Mouse (Mus musculus): ENCODE data around the gene Vti1a. TPM values are rescaled to one million over a fixed set of nuclear protein-coding genes. Genes with fewer than 3 reads are reported as not detected.

Vti1a gene
- polyA plus RNA-seq, 1 experiment from 2014 or later, result 26.1 TPM

GRCm38 (mm10) chr19:55340521-55340920, 24.4 kb downstream of the Vti1a start:
- no peaks in the 10 kb centered on the region for H3K27me3 ChIP-seq (ENCODE audit: control insufficient read depth, insufficient read depth, low read length)
- H3K27ac ChIP-seq (ENCODE audit: low read depth, low read length), result no peak overlapping the region
- WGBS, result 90% methylated on average over 6 of the region's 6 CpGs
- H3K4me2 ChIP-seq (ENCODE audit: low read depth), result no peak overlapping the region
- no peak overlapping the region for H3K4me3 ChIP-seq (ENCODE audit: low read depth, low read length)
- ATAC-seq (ENCODE audit: insufficient read depth, low FRiP score, low TSS enrichment) (no peak), DNase-seq (ENCODE audit: low spot score) (no peak)
- no peaks in the 10 kb centered on the region for H3K4me1 ChIP-seq (ENCODE audit: control insufficient read depth, insufficient read depth, low read length)
- no peaks in the 10 kb centered on the region for H3K36me3 ChIP-seq (ENCODE audit: control insufficient read depth, insufficient read depth, low read length)
- no peak overlapping the region for H3K9ac ChIP-seq (ENCODE audit: low read length)
- no peaks in the 10 kb centered on the region for H3K9me3 ChIP-seq (ENCODE audit: control insufficient read depth, low read length)

DNA sequence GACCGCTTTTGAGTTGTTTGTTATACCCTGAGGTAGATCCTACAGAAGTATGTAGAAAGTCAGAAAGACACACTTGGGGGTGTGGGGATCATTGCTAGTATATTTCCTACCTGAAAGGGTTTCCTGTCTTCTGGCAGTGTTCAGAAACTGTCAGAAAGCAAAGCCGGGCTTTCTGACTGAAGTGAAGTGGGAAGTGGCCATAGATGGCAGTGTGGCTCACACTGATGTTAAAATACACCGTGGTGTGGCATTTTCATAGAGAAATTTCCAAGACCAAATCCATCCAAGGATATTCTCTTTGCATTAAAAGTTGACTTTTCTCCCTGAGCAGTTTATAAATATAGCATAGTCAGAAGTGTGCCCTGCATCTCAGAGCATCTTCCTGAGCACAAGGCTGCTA, 25.3 kb downstream of the Vti1a start:
- Histone ChIP-seq H3K36me3 (ENCODE audit: control insufficient read depth, insufficient read depth, low read length) (no peaks in the 10 kb centered on the region), H3K27me3 (ENCODE audit: control insufficient read depth, insufficient read depth, low read length) (no peaks in the 10 kb centered on the region), H3K27ac (ENCODE audit: low read depth, low read length) (no peak overlapping the region), H3K9ac (ENCODE audit: low read length) (no peak overlapping the region), H3K4me2 (ENCODE audit: low read depth) (no peak overlapping the region), H3K4me3 (ENCODE audit: low read depth, low read length) (no peak overlapping the region), H3K4me1 (ENCODE audit: control insufficient read depth, insufficient read depth, low read length) (no peaks in the 10 kb centered on the region), H3K9me3 (ENCODE audit: control insufficient read depth, low read length) (no peaks in the 10 kb centered on the region)
- ATAC-seq (ENCODE audit: insufficient read depth, low FRiP score, low TSS enrichment) (no peak), DNase-seq (ENCODE audit: low spot score) (no peak)
- WGBS, result 89% methylated on average over 3 of the region's 3 CpGs

- Histone ChIP-seq H3K4me2 (ENCODE audit: low read depth) (no peak overlapping the region), H3K9ac (ENCODE audit: low read length) (no peak overlapping the region), H3K27ac (ENCODE audit: low read depth, low read length) (no peak overlapping the region), H3K9me3 (ENCODE audit: control insufficient read depth, low read length) (no peaks in the 10 kb centered on the region), H3K4me3 (ENCODE audit: low read depth, low read length) (no peak overlapping the region), H3K27me3 (ENCODE audit: control insufficient read depth, insufficient read depth, low read length) (no peaks in the 10 kb centered on the region), H3K4me1 (ENCODE audit: control insufficient read depth, insufficient read depth, low read length) (no peaks in the 10 kb centered on the region), H3K36me3 (ENCODE audit: control insufficient read depth, insufficient read depth, low read length) (no peaks in the 10 kb centered on the region)
- 93% methylated on average over 7 of the region's 7 CpGs for WGBS
- no peak for ATAC-seq (ENCODE audit: insufficient read depth, low FRiP score, low TSS enrichment)
- no peak for DNase-seq (ENCODE audit: low spot score)
Measured at GRCm38 (mm10) chr19:55342423-55342822, 26.3 kb downstream of the Vti1a start.

- H3K9ac ChIP-seq (ENCODE audit: low read length), result no peak overlapping the region
- H3K27me3 ChIP-seq (ENCODE audit: control insufficient read depth, insufficient read depth, low read length), result no peaks in the 10 kb centered on the region
- no peaks in the 10 kb centered on the region for H3K36me3 ChIP-seq (ENCODE audit: control insufficient read depth, insufficient read depth, low read length)
- no peaks in the 10 kb centered on the region for H3K9me3 ChIP-seq (ENCODE audit: control insufficient read depth, low read length)
- WGBS, result 88% methylated on average over 9 of the region's 9 CpGs
- H3K4me1 ChIP-seq (ENCODE audit: control insufficient read depth, insufficient read depth, low read length), result no peaks in the 10 kb centered on the region
- ATAC-seq (ENCODE audit: insufficient read depth, low FRiP score, low TSS enrichment), result no peak
- H3K27ac ChIP-seq (ENCODE audit: low read depth, low read length), result no peak overlapping the region
- DNase-seq (ENCODE audit: low spot score), result no peak
- no peak overlapping the region for H3K4me3 ChIP-seq (ENCODE audit: low read depth, low read length)
- H3K4me2 ChIP-seq (ENCODE audit: low read depth), result no peak overlapping the region
Measured at GRCm38 (mm10) chr19:55343274-55343673, 27.2 kb downstream of the Vti1a start.

GRCm38 (mm10) chr19:55348187-55348586, 32.1 kb downstream of the Vti1a start:
- WGBS, result 92% methylated on average over 3 of the region's 3 CpGs
- no peak for DNase-seq (ENCODE audit: low spot score)
- H3K4me1 ChIP-seq (ENCODE audit: control insufficient read depth, insufficient read depth, low read length), result no peaks in the 10 kb centered on the region
- H3K4me2 ChIP-seq (ENCODE audit: low read depth), result no peak overlapping the region
- H3K27ac ChIP-seq (ENCODE audit: low read depth, low read length), result no peak overlapping the region
- no peak for ATAC-seq (ENCODE audit: insufficient read depth, low FRiP score, low TSS enrichment)
- H3K36me3 ChIP-seq (ENCODE audit: control insufficient read depth, insufficient read depth, low read length), result no peaks in the 10 kb centered on the region
- H3K9me3 ChIP-seq (ENCODE audit: control insufficient read depth, low read length), result no peaks in the 10 kb centered on the region
- H3K4me3 ChIP-seq (ENCODE audit: low read depth, low read length), result no peak overlapping the region
- H3K9ac ChIP-seq (ENCODE audit: low read length), result no peak overlapping the region
- H3K27me3 ChIP-seq (ENCODE audit: control insufficient read depth, insufficient read depth, low read length), result no peaks in the 10 kb centered on the region

DNA sequence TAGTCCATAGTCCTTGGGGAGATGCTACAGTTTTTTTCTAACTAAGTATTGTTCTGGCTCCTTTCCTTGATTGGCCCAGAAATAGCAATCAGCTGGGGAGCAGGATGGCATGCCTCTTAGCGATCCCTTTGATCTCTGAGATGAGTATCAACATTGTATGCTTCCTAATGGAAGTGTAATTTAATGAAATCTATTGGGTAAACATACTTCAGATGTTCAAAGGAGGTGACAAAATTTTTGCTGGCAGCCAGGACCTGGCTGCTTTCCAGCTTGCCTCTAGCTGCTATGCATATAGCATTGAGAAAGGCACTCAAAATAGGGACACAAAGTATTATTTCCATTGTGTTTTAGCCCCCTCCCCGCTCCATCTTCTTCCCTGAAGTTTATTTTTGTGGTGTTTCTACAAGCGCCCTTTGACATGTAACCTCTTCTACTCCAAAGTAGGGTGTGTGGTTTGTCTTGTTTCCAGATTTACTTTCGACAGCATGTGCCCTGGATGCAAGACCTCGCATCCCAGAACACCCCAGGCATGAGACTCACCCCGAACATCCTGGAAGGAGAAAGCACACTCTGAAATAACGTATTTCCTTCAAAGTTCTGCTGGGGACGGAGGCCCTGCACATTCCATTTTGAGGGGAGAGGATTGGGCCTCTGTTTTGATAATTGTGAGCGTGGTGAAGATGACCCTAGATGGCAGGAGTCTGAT, 34.7 kb downstream of the Vti1a start:
- no peak overlapping the region for H3K4me3 ChIP-seq (ENCODE audit: low read depth, low read length)
- no peak overlapping the region for H3K4me2 ChIP-seq (ENCODE audit: low read depth)
- H3K4me1 ChIP-seq (ENCODE audit: control insufficient read depth, insufficient read depth, low read length), result no peaks in the 10 kb centered on the region
- ATAC-seq (ENCODE audit: insufficient read depth, low FRiP score, low TSS enrichment) (no peak), DNase-seq (ENCODE audit: low spot score) (no peak)
- H3K36me3 ChIP-seq (ENCODE audit: control insufficient read depth, insufficient read depth, low read length), result no peaks in the 10 kb centered on the region
- WGBS, result 77% methylated on average over 9 of the region's 9 CpGs
- no peaks in the 10 kb centered on the region for H3K9me3 ChIP-seq (ENCODE audit: control insufficient read depth, low read length)
- no peaks in the 10 kb centered on the region for H3K27me3 ChIP-seq (ENCODE audit: control insufficient read depth, insufficient read depth, low read length)
- no peak overlapping the region for H3K9ac ChIP-seq (ENCODE audit: low read length)
- no peak overlapping the region for H3K27ac ChIP-seq (ENCODE audit: low read depth, low read length)

DNA sequence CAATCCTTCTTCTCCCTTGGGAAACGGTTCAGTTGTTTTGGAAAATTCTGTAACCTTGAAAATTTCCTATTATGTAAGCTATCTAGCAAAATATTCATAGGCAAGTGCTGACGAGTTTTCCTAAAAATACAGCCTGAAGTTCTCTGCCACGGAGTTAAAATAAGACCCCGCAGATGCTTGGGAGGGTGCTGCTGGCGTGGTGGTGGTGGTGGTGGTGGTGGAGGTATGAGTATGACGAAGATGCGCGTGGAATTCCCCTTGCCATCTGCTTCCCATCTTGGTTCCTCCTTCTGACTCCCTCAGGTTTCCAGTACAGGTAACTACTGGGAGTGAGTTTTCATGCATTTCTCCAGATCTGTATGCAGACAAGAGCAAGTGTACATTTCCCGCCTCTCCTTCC, 46.5 kb downstream of the Vti1a start:
- Histone ChIP-seq H3K4me3 (ENCODE audit: low read depth, low read length) (no peak overlapping the region), H3K4me1 (ENCODE audit: control insufficient read depth, insufficient read depth, low read length) (no peaks in the 10 kb centered on the region), H3K9ac (ENCODE audit: low read length) (no peak overlapping the region), H3K36me3 (ENCODE audit: control insufficient read depth, insufficient read depth, low read length) (no peaks in the 10 kb centered on the region), H3K27ac (ENCODE audit: low read depth, low read length) (no peak overlapping the region), H3K4me2 (ENCODE audit: low read depth) (no peak overlapping the region), H3K27me3 (ENCODE audit: control insufficient read depth, insufficient read depth, low read length) (no peaks in the 10 kb centered on the region), H3K9me3 (ENCODE audit: control insufficient read depth, low read length) (no peaks in the 10 kb centered on the region)
- DNase-seq (ENCODE audit: low spot score), result no peak
- WGBS, result 96% methylated on average over 9 of the region's 9 CpGs
- no peak for ATAC-seq (ENCODE audit: insufficient read depth, low FRiP score, low TSS enrichment)

GRCm38 (mm10) chr19:55369691-55370090, 53.6 kb downstream of the Vti1a start:
- H3K27me3 ChIP-seq (ENCODE audit: control insufficient read depth, insufficient read depth, low read length), result no peaks in the 10 kb centered on the region
- WGBS, result 72% methylated on average over 3 of the region's 3 CpGs
- no peak overlapping the region for H3K27ac ChIP-seq (ENCODE audit: low read depth, low read length)
- H3K4me2 ChIP-seq (ENCODE audit: low read depth), result no peak overlapping the region
- no peaks in the 10 kb centered on the region for H3K9me3 ChIP-seq (ENCODE audit: control insufficient read depth, low read length)
- ATAC-seq (ENCODE audit: insufficient read depth, low FRiP score, low TSS enrichment) (no peak), DNase-seq (ENCODE audit: low spot score) (no peak)
- no peak overlapping the region for H3K4me3 ChIP-seq (ENCODE audit: low read depth, low read length)
- H3K36me3 ChIP-seq (ENCODE audit: control insufficient read depth, insufficient read depth, low read length), result no peaks in the 10 kb centered on the region
- no peaks in the 10 kb centered on the region for H3K4me1 ChIP-seq (ENCODE audit: control insufficient read depth, insufficient read depth, low read length)
- no peak overlapping the region for H3K9ac ChIP-seq (ENCODE audit: low read length)

- H3K36me3 ChIP-seq (ENCODE audit: control insufficient read depth, insufficient read depth, low read length), result no peaks in the 10 kb centered on the region
- no peak overlapping the region for H3K27ac ChIP-seq (ENCODE audit: low read depth, low read length)
- no peak overlapping the region for H3K9ac ChIP-seq (ENCODE audit: low read length)
- 82% methylated on average over 6 of the region's 6 CpGs for WGBS
- DNase-seq (ENCODE audit: low spot score) (no peak), ATAC-seq (ENCODE audit: insufficient read depth, low FRiP score, low TSS enrichment) (no peak)
- no peak overlapping the region for H3K4me2 ChIP-seq (ENCODE audit: low read depth)
- H3K4me3 ChIP-seq (ENCODE audit: low read depth, low read length), result no peak overlapping the region
- no peaks in the 10 kb centered on the region for H3K27me3 ChIP-seq (ENCODE audit: control insufficient read depth, insufficient read depth, low read length)
- peaks cover 7% of the 10 kb centered on the region for H3K4me1 ChIP-seq (ENCODE audit: control insufficient read depth, insufficient read depth, low read length)
- no peaks in the 10 kb centered on the region for H3K9me3 ChIP-seq (ENCODE audit: control insufficient read depth, low read length)
Measured at GRCm38 (mm10) chr19:55376331-55376730, 60.2 kb downstream of the Vti1a start.

Measured in neural tube, embryonic 11.5 days (tissue).